Mouse (Mus musculus): ENCODE results near the gene Pdss2.

DNA sequence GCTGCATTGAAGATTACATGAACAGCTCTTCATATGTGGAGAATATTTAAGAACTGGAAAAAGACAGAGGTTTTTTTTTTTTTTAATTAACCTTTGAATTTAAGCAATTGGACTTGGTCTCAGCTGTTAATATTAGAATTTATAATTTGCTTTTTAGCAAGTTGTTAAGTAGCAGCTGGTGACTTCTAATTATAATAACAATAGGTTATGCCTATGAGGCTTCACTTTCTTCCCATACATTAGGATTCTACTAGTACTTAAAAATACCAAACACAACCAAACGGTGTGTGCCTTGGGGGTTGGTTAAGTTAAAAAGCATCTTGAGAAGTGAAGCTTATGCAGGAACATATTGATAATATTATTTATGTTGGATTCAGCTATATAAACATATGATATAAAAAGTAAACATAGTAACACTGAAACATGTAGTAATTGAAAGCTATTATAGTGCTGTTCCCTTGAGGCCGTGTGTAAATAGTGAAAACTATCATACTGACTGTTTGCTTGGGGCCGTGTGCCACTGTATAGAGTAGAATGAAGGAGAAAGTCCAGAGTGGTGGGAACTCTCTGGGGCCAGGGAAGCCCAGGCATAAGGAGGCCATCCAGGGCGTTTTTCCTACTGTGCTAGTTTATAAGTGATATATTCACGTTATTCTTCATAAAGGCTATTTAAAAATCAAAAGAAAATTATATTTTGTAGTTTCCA lies 87.0 kb downstream of the Pdss2 start:
- TF ChIP-seq CTCF (conservative IDR thresholded peaks at IDR 0.05; ENCODE audit: low read length) (no peak), POU5F1 (IDR thresholded peaks at IDR 0.05; ENCODE audit: borderline replicate concordance, low read length) (no peak)

Measured in E14TG2a.4 (cell line).